Mouse (Mus musculus): ENCODE results near the gene Pakap.
A peak's percentile ranks its signal among the peaks of the same experiment; 100 is the strongest.

Gene Pakap

DNA sequence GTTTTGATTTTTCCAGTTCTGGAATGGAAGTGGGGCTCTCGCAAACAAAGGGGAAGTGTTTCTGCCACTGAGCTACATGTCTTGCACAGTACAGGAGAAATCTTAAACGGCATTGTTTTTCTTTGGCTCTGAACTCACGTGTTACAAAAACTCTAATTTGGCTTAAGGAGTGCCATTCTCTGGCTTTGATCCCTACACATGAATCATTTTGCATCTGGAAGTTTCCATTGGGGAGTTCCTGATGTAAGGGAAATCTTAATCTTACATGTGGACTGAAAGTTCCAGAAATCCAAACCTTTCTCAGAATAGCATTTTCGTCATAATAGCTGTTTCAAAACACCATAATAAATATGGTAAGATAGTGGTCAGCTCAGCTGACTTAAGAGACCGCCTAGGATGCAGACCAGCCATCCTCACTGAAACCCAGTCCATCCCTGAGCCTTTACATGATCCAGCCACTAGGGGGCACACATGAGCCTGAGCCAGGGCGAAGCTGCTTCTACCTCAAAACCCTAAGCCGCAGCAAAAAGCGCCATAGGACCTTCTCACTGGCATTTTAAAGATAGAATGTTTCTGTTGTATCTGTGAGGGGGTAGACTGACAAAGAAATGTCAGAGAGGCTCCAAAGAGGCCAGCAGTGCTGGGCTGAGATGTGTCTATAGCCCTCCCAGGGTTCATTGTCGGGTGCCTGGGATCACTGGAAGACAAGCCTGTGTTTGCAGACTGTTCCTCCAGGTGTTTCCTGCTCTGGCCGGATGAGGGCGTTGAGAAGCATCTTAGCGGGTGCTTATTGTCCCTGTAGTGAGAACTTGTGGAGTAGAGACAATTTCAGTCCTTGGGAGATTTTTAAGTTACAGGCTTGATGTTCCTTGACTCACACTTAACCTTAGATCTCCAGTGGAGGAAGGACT, 105.3 kb downstream of the Pakap start:
- DNase-seq (ENCODE audit: low spot score in 2 of 2) = peak; percentile 81 to 90

DNA sequence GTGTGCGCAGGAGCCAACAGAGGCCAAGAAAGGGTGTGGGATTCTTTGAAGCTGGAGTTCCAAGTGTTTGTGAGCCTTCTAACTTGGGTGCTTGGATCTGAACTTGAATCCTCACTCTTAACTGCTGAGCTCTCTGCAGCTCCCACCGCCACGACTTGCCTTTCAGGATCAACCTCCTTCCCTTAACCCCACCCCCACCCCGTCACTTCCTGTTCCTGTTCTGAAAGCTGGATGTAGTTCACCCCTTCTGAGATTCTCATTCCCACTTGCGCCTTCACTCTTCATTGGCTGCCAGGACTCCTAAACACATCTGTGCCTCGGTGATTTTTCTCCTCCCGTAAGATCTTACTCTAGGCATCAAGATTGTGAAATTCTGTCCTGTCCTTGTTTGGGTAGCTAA, 106.4 kb downstream of the Pakap start:
- no peak for DNase-seq (ENCODE audit: low spot score in 2 of 2)

DNA sequence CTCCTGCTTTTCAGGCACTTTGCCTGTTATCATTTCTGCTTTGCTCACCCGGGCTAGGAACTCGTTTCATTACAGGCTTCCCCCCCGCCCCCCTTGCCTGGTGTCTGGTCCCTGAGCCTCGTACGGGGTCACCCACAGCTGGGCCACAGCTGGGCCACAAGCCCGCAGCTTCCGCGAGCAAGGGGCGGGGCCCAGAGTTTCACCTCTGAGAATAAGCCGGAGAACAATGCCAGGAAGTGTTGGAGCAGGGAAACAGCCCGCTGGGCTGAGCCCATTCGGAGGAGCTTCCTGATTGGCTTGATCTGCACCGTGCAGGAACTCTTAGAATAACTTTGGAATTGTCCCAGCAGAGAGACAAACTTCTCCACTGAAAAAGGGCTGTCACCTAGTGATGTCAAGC, 107.4 kb downstream of the Pakap start:
- peak in 1 of 2 experiments; percentile 39 for DNase-seq (ENCODE audit: low spot score in 2 of 2)

DNA sequence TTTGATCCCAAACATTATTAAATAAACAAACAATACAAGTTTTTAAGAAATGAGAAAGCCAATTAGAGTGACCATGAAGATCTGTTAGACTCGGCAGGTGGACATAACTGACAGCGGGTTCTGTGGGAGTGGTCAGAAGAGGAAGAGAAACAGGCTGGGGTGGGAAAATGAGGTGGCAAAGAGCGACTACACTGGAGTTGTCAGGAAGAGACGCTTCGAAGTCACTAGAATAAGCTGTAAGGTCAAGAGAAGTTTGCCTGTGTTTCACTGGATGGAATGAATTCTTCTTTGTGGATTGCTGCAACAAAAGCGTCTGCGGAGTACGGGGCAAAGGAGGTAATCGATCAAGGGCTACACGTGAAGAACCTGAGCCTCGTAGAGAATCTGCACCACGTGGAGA, 109.9 kb downstream of the Pakap start:
- no peak for DNase-seq (ENCODE audit: low spot score in 2 of 2)

DNA sequence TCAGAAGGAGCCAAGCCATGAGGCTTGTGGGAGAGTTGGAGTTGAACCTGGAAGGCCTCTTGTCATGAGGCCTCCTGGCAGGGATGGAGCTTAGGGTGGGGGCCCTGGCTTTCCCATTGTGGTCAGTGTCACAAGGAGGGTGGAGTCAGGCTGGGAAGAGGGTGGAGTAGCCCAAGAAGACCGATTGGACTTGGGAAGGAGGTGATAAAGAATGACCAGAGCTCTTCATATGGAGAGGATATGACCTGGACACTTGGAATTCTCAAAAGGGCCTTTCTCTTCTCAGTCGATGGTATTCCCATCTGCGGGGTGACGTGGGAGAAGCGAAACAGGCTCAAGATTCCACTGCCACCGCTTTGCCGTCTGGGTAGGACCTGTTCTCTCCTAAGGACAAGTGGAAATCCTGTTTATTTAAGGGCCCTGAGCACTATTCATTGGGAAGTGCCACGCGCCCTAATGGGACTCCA, 111.0 kb downstream of the Pakap start:
- no peak for DNase-seq (ENCODE audit: low spot score in 2 of 2)

DNA sequence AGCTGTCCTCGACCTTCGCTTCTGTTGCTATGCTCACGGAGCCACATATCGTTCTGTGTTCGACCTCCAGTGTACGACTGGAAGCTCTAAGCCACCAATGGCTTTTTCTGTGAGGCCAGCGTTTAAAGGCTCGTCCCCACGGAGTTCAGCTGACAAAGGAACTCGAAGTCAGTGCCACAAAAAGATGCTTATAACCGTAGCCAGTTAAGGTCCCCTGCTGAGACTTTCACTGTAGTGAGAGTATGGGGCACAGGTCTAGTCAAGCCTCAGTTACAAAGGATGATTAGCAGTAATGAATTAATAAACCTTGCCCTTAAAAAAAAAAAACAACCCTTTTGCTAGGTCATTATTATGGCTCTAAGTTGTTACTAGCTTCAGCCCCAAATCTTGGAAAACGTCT, 112.2 kb downstream of the Pakap start:
- no peak for DNase-seq (ENCODE audit: low spot score in 2 of 2)

DNA sequence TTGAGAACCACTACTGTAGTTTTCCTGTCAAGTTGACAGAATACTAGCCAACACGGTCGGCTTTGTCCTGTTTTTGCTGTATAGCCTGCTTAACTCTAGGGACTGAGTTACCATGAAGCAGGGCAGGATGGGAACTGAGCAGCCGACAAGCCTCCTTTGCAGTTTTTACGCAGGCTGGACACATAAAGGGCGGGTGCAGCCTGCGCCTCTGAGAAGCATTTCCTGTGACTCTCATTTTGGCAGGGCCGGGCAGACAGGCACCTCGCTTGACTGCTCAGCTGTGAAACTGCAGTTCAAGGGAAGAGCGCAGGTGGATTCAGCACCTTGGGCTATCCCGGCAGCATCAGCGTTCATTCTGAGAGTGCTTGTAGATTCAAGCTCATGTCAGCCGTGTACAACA, 113.5 kb downstream of the Pakap start:
- no peak for DNase-seq (ENCODE audit: low spot score in 2 of 2)

DNA sequence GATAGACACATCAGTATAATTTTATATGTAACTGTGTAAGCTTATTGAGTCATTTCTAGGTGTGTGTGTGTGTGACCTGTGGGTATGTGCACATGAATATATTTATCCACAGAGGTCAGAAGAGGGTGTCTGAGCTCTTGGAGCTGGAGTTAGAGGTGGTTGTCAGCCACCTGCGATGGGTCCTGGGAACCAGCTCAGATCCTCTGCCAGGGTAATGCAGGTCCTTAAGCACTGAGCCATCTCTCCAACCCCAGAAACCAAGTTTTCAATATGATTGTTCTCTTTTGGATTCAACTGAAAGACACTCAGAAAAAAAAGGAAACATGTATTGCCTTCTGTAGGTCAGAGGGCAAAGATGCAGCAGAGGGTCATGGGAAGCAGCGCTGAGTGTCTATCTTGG, 114.4 kb downstream of the Pakap start:
- no peak for DNase-seq (ENCODE audit: low spot score in 2 of 2)

DNA sequence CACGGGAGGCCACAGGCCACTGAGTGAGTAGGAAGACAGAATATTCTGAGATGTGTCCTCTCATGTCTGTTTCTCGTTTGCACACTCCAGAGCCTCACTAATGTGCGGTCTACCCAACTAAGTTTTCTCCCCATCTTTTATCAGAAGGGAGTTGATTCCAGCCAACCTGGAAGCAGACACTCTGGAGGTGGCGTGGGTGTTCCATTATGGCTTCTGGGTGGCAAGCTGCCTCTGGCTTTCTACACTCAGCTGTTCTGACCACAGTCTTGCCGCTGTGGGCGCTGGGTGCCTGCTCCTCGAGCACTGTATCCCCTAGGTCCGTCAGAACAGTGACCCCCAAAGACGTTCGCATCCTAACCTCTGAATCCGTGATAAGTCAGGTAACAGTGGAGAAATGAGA, 115.0 kb downstream of the Pakap start:
- no peak for DNase-seq (ENCODE audit: low spot score in 2 of 2)

DNA sequence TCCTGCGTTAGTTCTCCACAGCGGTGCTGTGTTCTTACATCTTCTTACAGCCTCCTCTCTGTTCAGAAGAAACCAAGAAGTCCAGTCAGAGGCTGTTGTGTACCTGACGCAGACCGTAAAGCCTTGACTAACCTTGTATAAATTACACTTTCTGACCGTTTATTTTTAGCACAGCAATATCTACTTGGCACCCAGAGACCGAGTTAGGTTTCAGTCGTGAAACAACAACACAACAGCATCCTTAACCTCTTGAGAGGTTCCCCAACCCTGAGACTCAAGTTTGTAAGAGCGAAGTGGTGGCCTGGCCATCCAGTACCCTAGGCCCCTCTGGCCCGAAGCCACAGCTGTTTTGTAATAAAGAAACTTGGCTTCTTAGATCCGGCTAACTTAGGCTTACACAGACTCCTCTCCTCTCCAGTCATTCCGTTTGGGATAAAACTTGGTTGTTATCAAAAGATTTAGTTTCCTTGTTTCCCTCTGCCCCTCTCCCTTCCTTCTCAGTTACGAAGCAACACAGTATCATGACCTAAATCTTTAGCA, 116.8 kb downstream of the Pakap start:
- DNase-seq (ENCODE audit: low spot score in 2 of 2) = no peak

DNA sequence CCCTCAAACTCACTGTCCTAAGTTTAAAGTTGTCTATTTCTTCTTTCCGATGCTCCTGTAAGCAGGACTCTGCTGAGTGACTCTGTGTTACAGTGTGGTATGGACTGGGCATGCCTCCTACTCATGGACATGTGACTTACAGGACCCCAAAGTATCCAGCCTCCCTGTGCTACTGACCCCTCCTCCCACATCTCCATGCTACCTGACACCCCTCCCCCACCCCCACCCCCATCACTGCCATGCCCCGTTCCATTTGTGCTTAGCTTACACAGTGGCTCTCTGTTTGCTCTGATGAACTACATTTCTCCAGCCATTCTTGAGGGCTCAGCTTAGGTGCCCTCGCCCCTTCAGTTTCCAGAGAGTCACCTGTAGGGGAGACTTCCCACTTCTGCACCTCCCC, 118.8 kb downstream of the Pakap start:
- DNase-seq (ENCODE audit: low spot score in 2 of 2) = no peak

DNA sequence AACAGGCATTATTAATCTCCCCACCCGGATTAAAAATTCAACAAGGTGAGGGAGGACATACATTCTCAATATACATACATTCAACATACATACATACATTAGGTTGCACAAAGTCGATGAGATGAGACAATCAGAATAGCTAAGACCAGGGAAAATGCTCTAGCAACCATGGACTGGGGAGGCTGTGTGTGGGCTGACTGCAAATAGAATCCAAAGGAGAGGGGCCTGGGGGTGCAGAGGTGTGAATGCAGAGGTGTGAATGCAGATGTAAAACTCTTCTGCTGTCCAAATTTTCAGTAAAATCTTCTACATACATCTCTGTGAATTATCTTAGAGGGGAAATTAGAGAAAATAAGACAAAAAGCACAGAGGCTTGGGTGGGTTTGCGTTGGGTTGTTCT, 119.6 kb downstream of the Pakap start:
- no peak for DNase-seq (ENCODE audit: low spot score in 2 of 2)

DNA sequence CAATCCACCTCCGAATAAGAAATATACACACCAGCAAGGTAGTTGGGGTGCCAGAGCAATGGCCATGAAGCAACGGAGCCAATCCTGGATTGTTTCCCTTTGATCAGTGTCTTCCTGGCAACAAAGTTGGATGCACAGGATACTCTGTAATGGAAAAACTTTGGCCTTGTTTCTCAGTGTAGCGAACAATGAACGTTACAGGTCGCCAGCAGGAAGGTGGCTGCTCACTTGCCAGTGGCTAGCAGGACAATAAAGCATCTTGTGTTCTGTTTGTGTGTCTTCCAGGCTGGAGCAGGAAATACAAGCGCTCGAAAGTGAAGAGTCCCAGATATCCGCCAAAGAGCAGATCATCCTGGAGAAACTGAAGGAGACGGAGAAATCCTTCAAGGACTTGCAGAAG, 120.2 kb downstream of the Pakap start:
- DNase-seq (ENCODE audit: low spot score in 2 of 2) = no peak

DNA sequence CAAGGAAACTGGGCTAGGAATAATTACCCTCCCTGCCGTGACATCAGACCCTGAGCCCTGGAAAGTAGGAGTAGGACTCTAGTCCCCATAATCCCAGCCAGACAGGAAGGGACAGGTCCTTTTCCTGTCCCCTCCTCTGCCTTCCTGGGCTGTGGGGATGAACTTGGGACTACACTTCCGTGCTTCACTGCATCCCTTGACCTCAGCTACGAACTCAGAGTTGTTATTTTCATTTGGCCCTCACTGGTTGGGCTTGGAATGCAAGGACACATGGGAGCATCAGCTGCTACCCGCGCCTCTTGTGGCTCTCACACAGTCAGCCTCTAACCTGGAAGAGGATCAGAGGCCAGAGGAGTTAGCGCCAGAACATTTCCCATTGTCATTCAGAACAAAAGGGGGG, 122.0 kb downstream of the Pakap start:
- DNase-seq (ENCODE audit: low spot score in 2 of 2) = no peak

DNA sequence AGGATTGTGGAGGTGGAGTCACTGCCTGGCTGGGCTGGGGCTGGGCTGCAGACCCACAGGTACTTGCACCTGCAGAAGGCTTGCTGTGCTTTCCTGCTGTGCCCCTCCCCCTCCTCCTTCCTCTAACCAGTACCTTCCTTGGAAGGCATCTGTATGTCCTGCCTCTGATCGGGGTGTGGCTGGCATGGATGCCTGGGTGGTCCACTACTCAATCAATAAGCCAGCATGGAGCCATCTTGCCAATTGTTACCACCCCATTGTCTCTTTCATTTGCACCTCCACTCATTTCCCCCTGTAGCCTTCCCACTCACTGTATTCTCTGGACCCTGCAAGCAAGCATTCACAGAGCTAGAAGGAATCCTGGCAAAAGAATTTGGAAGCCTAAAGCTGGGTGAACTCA, 122.8 kb downstream of the Pakap start:
- DNase-seq (ENCODE audit: low spot score in 2 of 2) = no peak

DNA sequence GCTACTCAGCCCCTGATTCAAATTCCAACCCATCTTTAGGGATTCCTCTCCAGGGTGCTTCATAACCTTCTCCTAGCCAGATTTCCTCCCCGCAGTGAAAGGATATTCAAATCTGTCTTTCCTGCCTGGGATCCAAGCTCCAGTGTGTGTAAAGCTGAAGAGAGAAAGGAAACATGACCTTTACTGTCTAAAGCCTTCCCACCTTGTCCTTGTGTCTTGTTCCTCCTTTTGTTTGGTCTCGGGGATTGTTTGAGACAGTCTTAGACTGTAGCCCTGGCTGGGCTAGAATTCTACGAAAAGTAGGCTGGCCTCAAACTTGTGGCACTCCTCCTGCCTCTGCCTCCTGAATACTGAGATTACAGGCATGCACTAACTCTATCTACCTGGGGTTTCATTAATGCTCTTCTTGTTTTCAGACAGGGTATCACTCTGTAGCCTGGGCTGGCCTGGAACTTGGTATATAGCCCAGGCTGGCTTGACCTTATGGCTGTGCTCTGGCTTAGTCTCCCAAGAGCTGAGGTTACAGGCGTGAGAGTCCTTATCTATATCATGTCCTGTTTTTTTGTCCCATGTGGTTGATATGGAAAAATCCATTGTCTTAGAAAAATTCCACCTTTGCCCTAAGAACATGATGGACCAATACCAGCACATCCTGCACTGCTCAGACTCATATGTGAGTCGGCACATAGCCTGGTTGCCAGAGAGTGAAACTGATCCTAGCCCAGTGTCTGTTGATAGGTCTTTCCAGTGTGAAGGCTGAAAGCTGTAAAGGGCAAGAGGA, 126.6 kb downstream of the Pakap start:
- no peak for DNase-seq (ENCODE audit: low spot score in 2 of 2)

DNA sequence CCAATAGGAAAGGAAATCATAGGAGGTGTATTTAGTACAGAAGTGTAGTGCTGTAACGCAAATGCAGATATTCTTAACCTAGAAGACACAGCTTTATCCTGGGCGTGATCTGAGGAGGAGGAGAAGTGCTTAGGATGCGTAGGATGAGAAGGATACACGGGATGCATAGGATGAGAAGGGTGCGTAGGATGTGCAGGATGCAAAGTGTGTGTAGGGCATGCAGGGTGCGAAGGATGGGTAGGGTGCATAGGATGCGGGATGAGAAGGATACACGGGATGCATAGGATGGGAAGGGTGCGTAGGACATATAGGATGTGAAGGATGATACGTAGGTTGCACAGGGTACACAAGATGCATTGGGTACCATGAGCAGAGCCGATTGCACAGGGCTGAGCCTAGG, 129.0 kb downstream of the Pakap start:
- DNase-seq (ENCODE audit: low spot score in 2 of 2) = no peak

DNA sequence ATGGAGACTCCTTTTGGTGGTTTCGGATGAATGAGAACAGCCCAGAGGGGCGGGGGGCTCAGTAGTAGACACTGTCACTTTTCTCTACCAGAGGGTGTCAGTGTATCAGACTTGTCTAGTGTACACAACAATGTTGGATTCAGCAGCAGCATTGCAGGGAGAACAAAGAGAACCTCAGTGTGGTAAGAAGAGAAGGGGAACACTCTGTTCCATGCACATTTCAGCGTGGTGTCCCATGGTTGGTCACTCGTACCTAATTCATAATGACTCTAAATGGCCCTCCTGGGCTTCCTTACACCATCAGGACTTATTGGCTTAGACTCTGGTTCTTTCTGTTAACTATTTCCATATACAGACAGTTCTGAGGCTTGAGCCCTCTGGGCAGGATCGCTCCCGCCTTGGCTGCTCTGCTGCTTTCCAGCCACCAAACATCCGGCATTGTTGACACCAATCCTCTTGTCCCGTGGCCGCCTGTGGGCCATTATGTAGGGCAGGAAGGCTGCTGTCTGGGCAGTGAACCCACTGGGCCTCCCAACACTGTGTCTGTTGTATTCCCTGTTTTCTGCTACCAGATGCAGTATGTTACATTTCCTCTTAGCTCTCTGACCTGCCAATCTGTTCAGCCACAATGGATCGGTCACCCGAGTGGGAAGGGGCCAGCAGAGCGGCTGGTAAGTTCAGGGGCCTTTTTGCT, 130.1 kb downstream of the Pakap start:
- DNase-seq (ENCODE audit: low spot score in 2 of 2) = no peak

DNA sequence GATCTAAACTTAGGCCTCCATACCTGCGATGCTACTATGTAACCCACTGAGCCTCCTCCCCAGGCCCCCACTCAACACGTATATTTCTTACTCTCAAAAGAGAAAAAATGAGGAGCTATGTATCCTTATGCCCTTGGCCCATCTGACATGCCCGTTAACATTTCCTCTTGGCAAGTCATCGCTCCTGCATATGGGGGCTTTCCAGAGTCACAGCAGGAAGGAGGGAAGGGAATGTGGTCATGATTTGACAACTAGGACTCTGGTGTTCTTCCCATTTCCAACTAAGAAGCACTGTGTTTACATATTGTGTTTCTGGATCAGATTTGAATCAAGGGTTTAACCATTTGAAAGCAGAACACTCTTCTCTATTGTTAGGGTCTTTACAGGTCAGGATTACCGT, 133.6 kb downstream of the Pakap start:
- no peak for DNase-seq (ENCODE audit: low spot score in 2 of 2)

DNA sequence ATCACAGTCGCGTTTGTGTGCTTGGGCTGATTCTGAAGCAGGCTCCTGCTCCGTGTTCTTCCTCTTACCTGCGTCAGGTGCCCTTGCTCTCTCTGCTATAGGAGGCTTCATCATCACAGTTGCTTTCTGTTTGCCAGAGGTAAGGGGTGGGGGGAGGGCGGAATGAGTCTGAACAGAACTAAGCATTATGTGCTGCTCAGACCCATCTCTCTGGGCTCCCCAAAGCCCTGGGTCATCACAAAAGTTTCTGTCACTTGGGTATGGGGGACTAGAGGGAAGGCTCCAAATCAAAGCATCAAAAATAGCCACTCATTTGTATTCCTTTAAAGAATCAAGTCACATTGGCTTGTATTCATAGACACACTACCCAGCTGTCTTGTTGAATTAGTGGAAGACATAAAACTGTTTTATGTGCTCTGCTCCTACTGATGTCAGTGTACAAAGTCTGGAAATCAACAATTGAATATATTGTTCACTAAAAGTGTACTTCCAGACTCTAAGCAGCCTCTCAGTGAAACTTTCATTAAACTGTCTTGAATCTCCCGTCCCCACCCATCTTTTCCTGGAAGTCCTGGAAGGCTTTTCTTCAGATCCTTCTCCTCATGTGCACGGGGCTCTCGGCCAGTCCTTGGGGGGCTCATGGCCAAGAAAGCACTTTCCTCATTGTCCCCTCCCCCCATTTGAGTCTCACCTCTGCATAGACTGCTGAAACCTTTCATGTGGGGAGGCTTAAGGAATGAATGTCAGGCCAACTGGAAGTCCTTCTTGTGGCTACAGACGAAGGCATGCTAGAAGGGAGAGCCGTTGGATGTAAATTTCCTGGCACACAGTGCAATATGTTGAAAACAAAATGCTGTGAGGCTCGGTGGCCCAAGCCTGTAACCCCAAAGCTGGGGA, 135.8 kb downstream of the Pakap start:
- no peak for DNase-seq (ENCODE audit: low spot score in 2 of 2)

DNA sequence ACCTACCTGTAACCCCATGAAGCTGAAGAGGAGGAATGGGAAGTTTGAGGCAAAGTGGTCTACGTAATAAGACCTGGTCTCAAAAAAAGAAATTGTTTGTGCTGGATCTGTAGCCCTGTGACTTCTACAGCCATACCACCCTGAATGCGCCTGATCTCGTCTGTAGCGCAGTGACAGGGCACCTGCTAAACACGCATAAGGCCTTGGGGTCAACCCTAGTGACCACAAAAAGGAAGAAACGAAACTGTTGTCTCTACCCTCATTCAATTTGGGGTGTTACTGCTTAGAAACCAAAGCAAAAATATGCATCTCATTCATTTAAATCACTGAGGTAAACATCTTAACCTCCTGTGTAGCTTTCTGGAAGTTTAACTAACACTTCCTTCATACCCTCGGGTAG, 136.6 kb downstream of the Pakap start:
- no peak for DNase-seq (ENCODE audit: low spot score in 2 of 2)
